Mouse (Mus musculus): ENCODE measurements around the gene Kmt2d.

GRCm38 (mm10) chr15:98785744-98786143 is 85.3 kb downstream of the Kmt2d start:
- TF ChIP-seq POLR2A (IDR thresholded peaks at IDR 0.05; ENCODE audit: insufficient read depth, low read depth, low read length) (no peak), CTCF (IDR thresholded peaks at IDR 0.05; ENCODE audit: insufficient read depth, low read depth, low read length) (no peak)
